Mouse (Mus musculus) heart, adult 11 months (tissue): ENCODE results near the gene Mipep.

Experiments used
- DNase-seq: peaks from one replicate; pipeline ENCODE4 v3.0.0; 2022

Mipep gene

DNA sequence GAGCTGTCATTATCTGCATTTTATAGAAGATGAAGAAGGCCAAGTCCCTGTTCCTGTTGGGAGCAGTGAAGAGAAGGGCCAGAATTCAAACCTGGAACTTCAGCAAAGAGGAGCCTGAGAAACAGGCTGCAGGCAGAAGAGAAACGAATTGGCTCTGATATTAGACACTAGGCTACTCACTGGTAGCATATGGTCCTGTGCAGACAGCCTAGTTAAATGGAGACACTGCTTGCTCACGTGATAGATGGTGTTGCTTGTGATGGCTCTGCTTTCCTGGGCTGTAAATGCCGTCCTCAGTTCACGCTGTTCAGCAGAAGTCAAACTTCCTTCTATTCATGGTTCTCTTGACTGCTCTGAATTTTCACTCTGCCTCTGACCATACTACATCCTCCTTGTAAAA, 98.3 kb downstream of the Mipep start:
- DNase-seq, result no peak

DNA sequence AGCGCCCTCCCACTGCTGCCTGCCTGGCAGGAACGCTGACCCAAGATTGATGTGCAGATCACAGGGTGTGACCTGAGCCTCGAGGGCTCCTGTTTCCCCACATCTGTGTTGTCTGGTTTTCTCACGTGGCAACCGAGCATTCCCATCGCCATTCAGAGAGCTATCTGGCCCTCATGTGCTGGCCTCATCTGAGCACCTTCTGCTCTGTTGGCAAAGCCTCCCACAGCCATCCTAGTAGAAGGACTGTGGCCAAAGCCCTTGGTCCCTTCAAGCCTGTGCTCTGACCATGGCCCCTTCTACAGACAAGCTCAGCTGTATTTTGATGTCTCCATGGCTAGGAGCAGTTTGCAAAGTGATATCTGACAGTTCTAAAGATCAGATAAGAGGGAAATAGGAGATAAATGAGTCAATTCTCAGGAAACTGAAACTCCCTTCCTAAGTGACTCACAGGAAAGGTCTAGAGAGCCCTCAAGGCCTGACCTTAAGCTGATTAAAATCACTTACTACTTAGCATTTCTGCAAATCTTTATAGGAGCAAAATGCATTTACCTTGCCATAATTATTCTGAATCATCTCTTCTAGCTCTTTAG, 101.1 kb downstream of the Mipep start:
- no peak for DNase-seq

DNA sequence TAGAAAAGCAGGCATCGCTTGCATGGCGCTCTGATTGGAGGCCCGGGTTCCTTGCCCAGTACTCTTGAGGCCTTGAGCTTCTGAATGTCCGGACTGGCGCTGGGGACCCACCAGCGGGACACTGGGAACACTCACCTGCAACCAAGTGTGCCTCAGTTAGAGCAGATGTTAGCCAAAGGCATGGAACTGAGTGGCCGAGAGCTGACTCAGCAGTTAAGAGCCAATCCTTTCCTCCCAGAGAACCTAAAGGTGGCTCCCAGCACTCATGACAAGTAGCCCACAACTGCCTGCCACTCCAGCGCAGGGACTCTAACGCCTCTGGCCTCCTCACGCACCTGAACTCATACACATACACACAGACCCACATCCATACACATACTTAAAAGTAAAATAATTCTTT, 109.5 kb downstream of the Mipep start:
- DNase-seq, result no peak

DNA sequence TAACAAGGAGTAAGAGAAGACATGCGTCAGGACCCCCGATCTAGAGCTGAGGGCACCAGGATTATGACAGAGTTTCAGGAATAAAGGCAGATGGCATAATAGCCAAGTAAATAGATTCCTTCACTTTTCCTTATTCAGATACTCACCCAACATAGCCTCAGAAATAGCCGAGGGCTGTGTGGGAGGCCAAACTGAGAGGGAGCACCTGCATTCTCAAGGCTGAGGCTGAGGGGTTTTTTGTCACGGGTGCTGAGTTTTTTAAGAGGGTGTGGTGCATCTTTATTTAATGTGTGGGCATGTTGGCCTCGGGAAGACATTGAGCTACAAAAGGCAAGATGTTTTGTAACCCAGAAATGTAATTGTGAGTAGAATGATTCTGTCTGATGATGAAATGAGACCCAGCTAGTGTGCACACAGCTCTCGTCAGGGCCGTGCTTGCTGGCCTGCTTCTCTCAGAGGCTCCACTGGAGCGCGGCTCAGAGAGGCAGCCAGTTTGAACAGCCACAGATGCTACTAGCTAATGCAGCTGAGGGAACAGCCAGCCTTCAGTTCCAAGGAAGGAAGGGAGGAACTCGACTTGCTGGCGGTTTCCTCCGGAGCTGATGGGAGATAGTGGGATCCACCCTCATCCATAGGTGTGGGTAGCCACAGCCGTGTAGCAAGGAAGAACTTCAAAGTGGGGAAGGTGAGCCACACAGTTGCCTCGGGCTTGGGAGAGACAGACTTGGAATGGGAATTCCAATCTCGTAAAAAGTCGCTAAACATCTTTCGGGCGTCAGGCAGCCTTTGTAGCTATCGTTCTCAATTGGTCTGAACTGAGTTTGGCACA, 111.0 kb downstream of the Mipep start:
- no peak for DNase-seq

DNA sequence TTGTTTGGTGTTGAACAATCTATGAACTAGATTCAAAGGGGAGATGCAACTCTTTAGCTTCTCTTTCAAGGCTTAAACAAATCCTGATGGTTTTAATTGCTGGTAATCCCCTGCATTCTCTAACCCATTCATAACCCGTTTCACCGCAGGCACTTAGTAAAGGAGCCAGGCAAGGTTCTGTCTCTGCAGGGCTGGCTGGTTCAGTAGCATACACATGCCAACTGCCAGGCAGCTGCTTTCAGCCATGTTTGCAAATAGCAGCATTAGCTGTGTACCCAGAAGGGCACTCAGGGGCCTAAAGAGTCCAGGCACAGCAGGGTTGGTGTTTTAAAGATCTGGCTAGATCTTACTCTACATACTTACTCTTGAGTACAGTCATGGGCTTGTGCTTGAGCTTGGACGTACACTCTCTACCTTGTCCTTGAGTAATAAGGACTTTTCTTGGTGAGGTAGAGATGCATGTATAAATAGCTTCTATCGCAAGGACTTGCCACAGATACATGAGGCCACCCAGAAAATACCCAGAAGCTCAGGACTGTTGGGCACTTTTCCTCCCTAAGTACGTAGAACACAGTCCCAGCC, 113.8 kb downstream of the Mipep start:
- no peak for DNase-seq

DNA sequence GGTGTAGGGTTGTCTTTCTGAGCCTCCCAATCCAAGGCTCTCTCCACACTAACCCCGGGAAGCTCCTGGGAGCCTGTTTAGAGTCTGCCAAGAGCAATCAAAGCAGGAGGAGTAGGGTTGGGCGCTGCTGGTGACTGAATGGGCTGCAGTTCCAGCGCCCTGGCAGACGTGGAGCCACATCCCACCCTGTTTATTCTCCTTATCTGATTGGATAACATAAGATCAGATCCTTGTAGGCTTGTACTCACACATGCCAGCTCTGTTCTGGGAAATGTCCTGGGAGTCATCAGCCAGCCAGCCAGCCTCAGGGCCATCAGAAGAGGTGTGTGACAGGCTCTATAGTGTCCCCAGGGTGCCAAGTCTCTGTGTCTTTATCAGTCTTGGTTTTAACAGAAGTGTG, 120.1 kb downstream of the Mipep start:
- no peak for DNase-seq

DNA sequence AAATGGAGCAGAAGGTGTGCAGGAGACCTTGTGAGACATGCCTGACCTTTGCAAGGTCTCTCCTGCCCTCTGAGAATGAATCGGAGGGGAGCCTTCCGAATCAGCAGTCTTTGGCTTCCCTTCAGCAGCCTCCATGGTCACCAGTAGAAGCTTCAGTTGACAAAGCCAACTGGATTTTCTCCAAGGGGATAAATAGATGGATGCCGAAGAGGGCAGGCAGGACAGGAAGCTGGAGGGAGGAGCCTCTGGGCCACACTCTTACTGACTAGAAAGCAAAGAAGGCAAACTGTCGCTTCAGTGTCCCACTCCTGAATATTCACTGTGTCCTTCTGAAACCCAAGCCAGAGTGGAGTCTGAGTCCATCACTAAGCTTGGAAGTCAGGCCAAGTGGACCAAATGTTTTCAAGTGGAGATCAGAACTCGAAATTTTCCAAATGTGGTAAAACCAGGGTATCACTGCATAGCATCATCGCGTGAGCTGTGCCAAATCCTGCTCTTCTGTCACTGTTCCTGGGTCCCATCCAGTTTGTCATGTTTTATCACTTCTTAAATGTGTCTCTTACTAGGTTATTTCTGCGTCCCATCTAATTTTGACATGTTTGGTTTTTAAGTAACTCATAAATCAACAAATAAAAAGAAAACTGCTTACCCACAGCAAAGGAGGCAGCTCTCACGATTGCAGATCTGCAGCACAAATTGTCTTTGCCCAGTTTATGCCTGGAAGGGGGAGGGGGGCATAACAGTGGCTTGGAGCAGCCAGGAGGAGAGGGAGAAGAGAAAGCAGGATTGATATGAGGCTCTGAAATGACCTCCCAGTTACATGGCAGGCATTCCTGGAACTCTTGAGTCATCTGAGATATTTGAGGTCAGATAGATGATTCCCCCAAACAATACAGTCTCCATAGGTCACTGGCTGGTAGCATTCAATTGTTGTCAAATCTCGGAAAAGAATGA, 122.3 kb downstream of the Mipep start:
- peak; percentile 93 for DNase-seq

DNA sequence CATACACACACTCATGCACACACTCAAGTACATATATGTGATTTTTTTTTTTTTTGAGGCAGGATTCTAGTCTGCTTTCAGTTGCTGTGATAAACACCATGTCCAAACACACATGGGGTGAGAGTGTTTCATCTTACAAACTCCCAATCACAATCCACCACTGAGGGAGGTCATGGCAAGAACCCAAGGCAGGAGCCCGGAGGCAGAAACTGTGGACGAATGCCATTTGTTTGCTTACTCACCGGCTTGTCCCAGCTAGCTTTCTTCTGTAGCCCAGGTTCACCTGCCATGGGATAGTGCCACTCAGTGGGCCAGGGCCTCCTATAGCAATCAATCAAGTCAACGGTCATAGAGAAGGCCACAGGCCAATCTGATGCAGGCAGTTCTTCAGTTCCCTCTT, 125.0 kb downstream of the Mipep start:
- no peak for DNase-seq

DNA sequence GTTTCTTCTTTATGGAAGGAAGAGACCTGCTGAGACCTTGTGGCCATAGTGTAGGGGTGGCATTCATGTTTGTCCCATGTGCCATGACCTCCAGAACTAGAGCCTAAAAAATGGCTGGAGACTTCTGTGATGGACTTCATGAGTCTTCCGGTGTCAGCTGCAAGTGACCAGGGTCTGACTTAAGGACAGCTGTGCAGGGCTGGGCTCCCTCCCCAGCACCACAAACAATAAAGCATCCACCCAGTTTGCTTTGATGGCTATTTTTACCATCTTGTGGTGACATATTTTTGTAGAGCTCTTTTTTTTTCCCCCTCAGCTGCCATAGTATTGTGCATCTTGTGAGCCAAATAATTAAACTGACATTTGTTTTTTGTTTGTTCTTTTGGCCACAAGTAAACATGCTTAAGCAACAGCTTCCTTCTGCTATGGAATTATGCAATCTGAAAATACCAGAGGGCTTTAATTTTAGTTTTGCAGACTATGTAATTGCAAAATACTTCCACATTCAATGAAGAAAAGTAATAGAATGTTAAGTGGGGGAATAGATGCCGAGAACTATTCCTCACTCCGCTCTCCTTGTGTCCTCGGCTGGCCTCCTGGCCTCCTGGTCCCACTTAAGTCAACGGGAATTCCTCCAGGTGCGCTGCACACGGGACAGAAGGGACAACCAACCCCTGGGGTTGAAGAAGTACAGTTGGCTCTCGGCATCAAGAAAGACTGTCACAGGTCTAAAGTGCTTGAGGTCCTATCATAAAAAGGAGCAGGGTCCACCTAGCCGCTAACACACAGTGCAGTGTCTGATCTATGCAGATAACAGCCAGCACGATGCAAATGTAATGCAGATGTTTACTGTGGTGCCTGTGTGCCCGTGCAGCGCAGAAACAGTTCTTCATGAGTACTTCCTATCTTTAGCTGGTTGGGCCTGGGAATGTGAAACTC, 126.4 kb downstream of the Mipep start:
- peak; percentile 72 for DNase-seq

DNA sequence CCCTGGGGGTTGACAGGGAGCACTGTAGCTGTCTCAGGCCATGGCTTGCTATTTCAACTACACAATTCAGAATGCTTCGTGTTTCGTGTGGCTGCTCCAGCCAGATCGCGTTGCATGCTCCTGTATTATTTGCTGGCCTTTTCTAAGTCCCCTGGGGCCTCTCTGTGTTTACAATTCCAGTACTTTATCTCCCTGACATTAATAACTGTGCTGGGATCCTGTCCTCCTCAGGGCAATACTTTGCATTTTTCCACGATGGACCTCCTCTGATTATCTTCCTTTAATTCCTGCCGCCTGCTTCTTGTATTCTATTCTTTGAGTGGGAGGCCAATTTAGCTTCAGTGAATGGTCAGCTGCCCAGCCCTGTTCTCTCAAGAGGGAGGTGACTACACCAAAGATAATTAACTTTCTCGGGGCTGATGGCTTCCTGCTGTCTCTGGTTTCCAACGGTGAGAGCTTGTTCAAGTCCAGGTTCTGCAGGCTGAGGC, 128.7 kb downstream of the Mipep start:
- peak; percentile 90 for DNase-seq

DNA sequence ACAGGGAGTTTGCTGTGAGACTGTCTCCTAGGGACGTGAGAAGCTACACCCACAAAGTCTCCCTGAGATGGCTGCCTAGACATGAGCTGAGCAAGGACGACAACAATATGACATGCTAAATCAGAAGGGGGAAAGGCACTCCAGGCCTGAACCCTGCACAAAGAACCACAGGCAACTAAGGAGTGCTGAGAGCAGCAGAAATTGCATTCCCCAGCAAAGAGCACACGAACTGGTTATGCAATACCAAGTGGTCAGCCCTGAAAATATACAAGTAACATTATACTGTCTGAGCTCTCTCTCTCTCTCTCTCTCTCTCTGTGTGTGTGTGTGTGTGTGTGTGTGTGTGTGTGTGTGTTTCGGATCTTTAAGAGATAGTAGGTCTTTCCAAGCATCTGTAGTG, 132.3 kb downstream of the Mipep start:
- DNase-seq, result peak; percentile 81

DNA sequence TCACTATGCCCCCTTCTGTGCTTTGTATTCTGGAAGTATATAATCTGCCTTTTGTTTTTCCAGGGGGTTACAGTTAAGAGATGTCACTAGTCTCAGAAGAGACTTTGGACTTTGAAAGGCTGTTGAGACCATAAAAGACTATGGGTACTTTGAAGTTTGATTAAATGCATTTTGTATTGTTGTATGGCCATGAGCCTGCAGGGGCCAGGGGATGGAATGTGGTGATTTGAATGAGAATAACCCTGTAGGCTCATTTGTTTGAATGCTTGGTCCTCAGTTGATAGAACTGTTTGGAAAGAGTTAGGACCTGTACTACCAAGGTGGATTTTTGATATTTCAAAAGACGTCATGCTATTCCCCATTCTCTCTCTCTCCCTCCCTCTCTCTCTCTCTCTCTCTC, 141.6 kb downstream of the Mipep start:
- DNase-seq, result no peak

DNA sequence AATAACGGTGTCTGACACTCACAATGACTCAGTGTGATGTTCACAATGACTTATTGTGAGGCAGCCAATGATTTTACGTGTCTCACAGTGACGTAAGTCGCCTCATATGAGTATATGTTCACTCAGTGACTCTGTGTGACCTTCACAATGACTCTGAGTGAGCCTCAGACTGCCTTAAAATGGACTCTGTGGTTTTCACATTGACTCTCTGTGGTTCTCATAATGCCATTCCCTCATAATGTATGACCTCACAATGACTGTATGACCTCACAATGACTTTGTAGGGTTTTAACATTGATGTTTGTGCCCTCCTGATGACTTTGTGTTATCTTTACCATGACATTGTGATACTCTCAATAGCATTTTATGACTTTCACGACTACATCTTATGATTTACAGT, 151.3 kb downstream of the Mipep start:
- DNase-seq, result no peak

DNA sequence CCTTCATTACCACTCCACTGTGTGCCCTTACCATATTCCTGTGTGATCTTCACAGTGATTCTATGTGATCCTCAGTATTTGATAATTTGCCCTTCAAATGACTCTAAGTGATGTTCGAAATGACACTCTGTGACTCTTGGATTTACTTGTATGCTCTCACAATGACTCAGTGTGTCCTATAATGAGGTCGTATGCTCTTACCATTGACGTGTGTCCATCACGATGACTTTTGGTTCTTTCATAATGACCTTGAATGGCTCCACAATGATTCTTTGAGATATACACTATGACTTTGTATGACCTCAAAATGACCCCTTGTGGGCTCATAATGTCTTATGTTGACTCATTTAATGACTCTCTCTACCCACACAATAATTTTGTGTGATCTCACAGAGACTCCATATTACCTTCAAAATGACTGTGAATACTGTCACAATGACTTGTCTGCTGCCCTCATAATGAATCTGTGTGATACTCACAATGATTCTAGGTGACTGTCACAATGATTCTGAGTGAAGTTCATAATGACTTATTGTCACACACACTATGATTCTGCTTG, 153.2 kb downstream of the Mipep start:
- DNase-seq, result no peak
